Mouse (Mus musculus) left cerebral cortex, postnatal 14 days (tissue): ENCODE results near the gene Glrx. TPM values are rescaled to one million over a fixed set of nuclear protein-coding genes. Genes with fewer than 3 reads are reported as not detected.
"Not testable (repeated sequence)": the region's sequence is repeated elsewhere in the genome, so short reads cannot be mapped to it uniquely, and the experiment has no call there.

ENCODE experiments used
- DNase-seq, 2 experiments: peaks; one replicate each; pipeline ENCODE4 v3.0.0; 2021 to 2022; ENCODE audit warnings: low spot score in 2 of 2, mixed read lengths in 1 of 2
- intact Hi-C: fragments of 180-260 bp; cut with DNase I; formaldehyde crosslinking; loops from one replicate; pipeline ENCODE4 v1.15.1; 2025
- long read RNA-seq, 2 experiments: library from polyadenylated mRNA; stranded (forward); transcript quantifications; one replicate each; pipeline ENCODE4 v2.0.0; 2021
- total RNA-seq, 2 experiments: library from RNA; stranded (reverse); gene quantifications; 2 replicates each; pipeline ENCODE4 v1.2.3; 2021

The Glrx gene
- 10 to 100 TPM; 64.5 to 64.8 TPM for total RNA-seq
- long read RNA-seq, experiment 1, transcript Glrx-201 (3 exons, 1,345 nt), result major isoform, 92 of 99 reads
- long read RNA-seq, experiment 1, partial matches to known transcripts, result 3 of 99 reads
- long read RNA-seq, experiment 1, other reads (novel, unspliced or antisense), result 4 of 99 reads
- long read RNA-seq, experiment 2, transcript Glrx-201 (3 exons, 1,345 nt), result major isoform, 76 of 86 reads
- long read RNA-seq, experiment 2, partial matches to known transcripts, result 4 of 86 reads
- long read RNA-seq, experiment 2, other reads (novel, unspliced or antisense), result 6 of 86 reads

DNA sequence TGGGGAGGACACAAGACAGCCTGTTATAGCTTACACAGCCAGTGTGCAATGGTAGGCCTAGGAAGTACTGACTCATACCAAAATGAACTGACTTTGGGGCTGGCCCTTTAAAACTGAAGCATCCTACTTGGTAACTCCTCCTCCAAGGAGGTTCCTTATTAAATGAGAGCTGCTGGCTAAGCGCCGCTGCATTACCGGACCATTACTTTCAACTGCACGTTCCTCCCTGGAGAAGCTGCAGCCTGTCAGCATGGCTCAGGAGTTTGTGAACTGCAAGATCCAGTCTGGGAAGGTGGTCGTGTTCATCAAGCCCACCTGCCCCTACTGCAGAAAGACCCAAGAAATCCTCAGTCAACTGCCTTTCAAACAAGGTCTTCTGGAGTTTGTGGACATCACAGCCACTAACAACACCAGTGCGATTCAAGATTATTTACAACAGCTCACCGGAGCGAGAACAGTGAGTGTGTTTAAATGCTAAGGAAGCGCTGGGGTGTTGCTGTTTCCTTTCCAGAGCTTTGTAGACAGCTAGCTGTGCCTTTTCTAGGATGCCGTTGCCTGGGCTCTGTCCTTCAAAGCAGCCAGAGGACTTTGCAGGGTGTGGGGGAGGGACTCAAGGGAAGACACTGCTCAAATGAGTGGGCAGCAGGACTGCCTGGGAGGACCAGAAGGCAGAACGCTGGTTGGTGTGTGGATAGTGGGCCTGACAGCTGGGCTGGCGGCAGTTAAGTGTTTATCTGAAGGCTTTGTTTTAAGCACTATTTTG lies at the start of gene Glrx:
Gene Glrx, plus strand, starts transcription at position 150 of the 763 bp plus-strand sequence.
- DNase-seq, result peak; percentile 86 to 87
- intact Hi-C loops, result no loop called here

DNA sequence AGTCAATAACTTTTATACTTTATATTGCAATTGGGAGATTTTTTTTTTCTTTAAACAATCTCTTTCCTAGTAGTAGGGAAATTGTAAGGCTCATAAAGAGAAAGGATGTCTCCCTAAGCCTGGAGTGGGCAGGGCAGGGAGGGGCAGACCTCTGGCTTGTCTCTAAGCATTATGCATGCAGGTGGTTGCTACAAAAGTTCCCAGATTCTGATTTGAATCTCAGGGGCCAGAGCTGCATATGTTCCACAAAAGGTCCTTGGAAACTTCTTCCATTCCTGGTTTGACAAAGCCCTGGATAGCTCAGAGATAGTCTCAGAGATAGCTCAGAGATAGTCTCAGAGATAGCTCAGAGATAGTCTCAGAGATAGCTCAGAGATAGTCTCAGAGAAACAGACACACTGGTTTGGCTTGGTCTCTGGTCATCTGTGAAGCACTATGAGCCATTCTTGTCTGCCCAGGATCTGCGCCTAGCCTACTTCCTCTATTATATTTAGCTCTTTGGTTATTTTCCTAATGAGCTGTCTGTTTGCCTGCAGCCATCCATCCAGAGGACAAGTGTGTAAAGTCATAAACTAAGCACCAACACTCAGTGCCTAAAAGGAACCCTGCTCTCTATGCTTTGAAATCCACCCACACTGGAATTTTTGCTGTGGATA lies 49.0 kb upstream of the Glrx start:
- DNase-seq, result no peak
- intact Hi-C loops, result loop anchor here (10.0 kb wide), 1 partner anchor 1156 kb away; the partner anchor contains the start of gene Erap1

DNA sequence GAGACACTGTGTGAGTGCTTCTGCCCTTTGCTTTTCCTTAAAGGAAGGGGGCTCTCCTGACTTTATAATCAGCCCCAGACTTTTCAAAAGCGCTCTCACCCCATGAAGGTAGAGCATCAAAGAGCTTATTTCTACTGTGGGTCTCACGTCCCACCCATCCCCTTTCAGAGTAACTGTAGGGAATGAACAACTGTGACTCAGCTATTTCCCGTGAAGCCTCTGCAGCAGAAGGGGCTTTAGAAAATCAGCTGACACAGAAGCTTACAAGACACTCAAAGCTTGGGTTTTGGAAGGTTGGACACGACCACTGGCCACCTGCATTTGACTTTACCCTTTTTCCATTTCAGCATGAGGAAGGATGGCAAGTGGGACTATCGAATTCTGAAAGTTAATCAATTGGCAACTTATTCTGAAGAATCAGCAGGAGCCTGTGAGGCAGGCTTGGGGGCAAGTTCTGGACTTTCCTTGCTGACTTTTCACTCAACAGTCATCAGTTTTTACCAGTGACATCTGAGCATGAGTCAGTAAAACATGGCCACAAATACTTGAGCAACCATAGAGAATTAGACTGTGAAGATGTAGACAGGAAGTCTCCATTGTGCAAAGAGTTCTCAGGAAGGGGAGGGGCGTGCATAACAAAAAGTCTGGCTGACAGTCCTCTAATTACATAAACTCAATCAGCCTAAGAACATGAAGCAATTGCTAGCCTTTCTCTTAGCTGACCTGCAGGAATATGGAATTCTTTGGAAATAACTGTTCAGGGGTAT lies 45.6 kb upstream of the Glrx start:
- DNase-seq, result no peak
- intact Hi-C loops, result loop anchor here (10.0 kb wide), 1 partner anchor 1159 kb away; the partner anchor contains the start of gene Erap1

DNA sequence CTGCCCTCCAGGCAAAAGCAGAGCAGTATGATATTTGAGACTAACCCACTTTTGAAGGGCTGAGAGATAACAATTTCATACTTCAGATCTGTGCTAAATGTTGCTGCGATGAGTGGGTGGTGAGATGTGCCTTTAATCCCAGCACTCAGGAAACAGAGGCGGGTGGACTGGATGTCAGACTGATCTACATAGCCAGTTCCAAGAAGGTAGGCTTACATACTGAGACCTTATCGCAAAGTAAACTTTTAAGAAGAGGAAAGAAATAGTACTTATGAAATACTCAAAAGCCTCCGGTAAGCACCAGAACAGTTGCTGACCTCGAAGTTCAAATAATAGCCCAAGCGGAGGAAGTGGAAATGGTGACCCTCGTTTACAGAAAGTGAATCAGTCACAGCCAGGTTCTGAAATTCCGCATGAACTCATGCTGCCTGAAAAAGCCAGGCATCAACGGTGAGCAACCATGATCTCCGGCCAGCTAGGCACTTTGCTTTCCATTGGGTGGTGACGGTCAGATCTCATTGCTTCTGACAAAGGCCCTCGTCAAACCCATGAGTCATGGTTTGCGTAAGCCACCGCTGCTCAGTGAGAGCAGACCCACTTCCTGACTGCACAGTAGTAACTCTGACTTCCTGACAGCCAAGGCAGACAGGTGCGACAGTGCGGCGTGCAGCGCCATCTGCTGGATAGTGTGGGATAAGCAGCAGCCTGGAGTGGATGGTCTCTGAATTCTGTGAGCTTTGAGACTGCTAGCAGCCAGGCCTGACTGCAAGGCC lies 42.1 kb upstream of the Glrx start:
- intact Hi-C loops, result loop anchor here (1.0 to 10.0 kb wide), 5 partner anchors 80 to 1163 kb away; partner anchors contain the start of genes Ell2 and Erap1
- peak; percentile 94 to 97 for DNase-seq

DNA sequence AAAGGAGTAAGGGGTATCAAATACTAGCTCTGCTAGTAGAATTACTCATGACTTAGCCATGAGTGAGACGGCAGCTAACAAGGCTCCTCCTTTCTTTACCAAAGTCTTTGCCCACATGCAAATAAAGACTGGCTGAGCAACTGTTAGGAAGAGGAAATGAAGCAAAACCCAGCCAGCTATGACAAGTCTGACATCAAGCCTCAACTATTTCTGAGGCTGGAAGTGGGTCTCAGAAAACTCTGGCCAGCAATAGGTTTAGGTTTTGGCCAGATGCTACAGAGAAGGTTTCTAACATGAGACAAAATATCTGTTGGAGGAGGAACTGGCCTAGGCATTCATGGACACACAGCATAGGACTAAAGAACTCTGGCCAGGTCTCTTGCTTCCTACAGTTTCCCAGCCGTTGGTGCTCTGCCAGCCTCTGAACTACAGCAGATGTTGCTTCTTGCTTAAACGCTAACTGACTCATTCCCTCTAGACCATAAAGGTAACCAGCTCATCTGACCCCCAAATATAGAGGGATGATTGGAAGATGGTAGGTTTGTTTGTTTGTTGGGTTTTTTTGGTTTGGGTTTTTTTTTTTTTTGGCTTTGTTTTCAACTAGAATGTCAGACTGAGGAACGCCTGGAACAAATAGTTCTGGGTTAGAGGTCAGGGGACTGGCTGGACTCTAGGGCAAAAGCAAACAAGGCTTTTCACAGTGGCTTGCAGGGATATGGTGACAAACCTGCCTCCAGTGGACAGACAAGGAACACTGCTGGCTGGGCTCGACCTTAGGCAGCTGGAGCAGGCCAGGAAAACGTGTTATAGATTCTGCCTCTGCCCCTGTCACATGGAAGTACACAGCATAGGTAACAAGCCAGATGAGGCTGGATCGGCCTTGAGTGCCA lies 41.0 kb upstream of the Glrx start:
- intact Hi-C loops, result loop anchor here (5.0 to 10.0 kb wide), 4 partner anchors 79 to 1164 kb away; partner anchors contain the start of genes Ell2 and Erap1
- no peak for DNase-seq

DNA sequence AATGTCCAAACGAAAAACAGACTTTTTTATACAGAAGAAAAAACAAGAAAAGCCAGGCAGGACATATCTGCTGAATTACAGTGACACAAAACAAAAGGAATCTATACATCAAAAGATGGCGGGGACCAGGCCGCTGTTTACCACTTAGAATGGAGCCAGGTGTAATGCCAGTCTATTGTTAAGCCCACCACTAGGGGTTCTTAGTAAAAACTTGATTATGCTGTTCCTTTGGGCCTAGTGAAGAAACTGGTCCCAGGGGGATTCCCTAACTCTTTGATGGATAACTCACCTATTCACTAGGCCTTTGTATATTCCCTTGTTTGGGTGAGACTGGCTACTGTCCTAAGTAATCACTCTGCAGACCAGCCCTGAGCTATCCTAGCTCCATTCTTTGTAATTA lies 40.2 kb upstream of the Glrx start:
- no peak for DNase-seq
- intact Hi-C loops, result loop anchor here (5.0 to 10.0 kb wide), 4 partner anchors 78 to 1165 kb away; partner anchors contain the start of genes Ell2 and Erap1

DNA sequence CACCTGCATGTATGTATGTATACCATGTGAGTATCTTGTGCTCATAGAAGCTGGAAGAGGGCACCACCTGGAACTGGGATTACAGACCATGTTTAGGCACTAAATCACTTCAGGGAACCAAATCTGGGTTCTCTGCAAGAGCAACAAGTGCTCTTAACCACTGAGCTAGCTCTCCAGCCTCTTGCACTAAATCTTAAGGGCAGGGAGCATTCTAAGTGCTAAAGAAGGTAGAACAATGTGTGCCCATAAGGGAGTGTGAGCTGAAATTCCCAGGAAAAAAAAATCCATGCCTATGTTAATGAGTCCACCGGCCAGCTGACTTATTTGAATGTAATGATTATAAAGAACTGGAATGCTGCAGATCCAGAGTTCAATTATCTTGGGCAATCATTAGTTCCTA lies 31.7 kb upstream of the Glrx start:
- DNase-seq, result no peak
- intact Hi-C loops, result no loop called here

DNA sequence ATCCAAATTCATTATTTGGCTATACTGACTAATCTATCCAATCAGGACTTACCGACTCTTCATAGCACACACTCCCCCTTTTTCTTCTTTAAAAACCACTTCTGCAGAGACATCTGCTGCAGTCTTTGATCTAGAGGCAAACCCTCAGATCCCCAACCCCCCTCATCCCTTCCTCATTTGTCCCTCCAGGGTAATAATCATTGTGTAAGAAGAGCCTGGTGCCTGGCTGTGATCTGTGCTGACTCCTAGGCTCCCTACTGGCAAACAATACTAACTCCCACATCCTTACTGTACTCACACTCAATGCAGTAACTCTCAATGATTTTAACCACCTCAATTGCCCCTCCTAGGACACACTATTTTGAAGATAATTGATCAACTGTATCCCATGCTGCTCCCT lies 29.7 kb upstream of the Glrx start:
- intact Hi-C loops, result no loop called here
- no peak for DNase-seq

DNA sequence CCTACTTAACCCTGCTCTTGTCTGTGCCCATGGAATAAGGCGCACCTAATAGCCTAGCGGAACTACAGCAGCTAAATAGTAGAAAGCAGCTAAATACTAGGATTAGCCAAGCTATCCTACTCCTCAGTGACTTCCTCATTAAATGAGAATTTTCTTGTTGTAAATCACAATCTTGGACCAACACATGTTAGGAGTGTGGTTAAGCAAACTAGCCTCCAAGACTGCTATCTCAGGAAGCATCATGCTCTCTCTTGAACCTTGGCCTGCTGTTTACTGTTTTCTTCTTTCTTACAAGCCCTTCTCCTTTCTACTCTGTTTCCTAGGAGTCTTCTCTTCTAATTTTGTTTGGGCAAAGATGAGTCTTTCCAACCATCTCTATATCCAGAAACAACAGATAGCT lies 22.5 kb upstream of the Glrx start:
- DNase-seq, result no peak
- intact Hi-C loops, result no loop called here

DNA sequence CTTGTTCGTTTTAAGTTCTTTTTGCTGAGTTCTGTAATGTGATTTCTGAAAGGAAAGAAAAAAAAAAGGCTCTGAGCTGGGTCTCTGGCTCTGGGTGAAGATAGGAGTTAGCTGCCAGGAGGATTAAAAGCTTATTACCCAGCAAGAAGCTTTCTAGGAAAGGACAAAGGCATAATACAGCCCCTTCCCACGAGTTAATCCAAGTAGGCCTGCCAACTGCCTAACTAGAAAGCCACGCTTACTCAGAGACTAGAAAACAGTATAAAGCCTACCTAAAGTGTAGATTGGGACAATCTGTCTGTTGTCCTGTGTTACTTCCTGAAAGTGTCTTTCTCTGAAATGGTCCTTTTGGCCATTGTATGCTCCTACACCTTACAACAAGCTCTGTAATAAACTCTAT lies 21.2 kb upstream of the Glrx start:
- intact Hi-C loops, result no loop called here
- no peak for DNase-seq

DNA sequence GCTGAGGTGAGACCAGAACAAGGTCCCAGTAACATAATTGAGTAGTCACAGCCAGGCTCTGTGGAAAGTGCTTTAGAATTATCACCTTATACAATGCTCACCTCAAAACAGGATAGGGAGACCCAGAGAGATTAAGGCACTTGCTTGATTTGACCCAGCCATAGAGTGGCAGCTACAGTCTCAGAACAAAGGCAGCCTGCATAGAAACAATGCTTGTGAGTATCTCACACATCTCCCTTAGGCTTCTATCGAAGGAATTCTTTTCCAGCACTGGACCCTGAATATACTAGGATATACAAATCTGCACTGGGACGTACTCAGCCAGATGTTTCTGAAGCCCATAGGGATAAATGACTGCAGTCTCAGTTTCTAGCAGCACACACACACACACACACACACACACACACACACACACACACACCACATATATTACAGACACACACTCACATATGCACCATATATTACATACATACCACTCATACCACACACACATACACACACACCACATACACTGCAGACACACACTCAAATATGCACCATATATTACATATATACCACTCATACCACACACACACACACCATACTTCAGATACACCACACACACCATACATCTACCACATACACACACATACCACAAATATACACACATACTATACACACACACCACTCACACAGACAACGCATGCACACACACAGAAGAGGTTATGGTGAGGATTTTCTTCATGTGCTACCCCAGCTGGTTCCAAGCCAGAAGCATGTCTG lies 20.5 kb upstream of the Glrx start:
- intact Hi-C loops, result no loop called here
- DNase-seq, result no peak

DNA sequence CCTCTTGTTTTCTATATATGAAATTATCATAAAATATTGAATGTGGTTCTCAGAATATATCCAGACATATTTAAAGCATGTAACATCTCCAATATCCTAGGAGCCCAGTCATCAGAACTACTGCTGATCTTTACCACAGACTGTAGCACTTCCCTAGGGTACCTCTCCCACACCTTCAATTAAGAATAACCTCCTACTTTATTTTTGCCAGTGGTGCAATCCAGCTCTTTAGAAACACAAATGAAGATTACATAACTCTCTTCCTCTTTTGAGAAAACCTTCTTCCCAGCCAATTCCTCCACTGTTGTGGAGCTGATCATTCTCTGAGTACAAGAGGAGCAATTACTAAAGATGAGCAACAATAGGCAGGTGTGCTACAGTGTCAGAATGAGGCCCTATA lies 19.8 kb upstream of the Glrx start:
- intact Hi-C loops, result no loop called here
- no peak for DNase-seq

DNA sequence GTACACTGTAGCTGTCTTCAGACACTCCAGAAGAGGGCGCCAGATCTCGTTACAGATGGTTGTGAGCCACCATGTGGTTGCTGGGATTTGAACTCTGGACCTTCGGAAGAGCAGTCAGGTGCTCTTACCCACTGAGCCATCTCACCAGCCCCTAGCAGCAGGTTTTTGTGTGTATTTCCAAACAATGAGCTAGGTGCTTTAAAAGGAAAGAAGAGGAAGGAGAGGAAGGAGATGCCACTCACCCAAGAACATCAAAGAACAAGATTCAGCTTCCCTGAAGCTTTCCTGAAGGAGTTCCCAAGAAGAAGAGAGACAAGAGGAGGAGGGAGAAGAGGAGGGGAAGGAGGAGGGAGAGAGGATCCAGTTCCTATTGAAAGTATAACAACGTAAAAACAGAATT lies 17.3 kb upstream of the Glrx start:
- intact Hi-C loops, DNase-seq: not testable (repeated sequence)

DNA sequence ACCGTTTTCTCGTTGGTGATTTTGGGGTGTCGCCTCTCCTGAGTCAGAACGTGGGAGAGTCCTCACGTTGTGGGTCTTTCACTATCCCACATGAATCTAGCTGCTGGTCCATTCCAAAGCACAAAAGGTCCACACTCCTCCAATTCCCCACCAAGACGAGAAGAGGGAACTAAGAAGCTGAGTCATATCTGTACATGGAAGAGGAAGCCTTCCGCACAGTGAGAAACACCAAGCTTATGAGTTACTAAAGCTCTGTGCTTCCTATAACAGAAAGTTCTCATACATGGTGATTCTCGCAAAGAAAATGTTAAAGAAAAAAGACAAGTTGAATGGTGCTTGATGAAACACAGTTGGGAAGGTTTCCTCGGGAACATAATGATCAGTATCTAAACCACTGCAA lies 16.5 kb upstream of the Glrx start:
- DNase-seq, result no peak
- intact Hi-C loops, result no loop called here

DNA sequence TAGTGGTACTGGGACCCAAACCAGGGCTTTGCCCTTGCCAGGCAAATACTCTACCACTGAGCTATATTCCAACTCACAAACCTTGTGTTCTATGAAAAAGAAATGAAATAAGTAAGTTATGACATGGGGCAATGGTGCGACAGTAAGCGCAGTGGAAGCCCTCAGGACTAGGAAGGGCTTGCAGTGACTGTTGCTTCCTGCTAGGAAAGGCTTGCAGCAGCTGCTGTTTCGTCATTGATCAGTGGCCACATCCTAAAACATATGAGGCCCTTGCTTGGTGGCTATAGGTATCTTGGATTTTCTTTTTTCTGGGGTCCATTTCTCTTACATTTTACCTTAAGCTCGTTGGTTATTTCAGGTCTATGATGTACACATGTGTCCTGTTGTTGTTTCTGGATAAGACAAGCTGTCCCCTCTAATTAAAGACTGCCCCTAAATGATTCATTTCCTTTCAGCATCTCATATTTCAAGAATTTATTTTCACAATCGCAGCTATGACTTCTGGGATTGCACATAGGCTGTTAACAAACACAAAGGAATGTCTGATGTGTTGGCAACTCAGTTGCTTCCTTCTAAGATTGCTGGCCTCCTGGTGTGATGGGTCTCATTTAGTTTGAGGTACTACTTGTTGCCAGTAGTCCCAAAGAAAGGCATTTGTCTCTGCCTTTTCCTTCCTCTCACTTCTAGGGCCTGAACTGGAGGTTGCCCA lies 14.9 kb upstream of the Glrx start:
- intact Hi-C loops, result no loop called here
- DNase-seq, result no peak

DNA sequence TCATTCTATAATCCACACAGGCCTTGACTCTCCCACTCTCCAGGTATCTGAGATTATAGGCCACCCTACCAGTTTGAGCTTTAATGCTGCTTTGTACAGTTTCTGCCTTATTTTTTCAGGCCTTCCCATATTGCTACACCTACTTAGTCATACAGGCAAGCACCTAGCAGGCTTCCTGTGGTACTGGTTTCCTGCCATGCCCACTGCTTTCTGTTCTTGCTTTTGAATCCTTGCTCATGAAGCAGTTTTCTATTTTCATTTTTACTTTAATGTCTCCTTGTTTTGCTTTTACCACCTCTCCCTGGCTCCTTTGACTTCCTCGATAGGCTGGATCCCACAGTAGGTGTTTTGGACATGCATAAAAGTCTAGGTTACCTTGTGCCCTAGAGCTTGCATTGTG lies 14.3 kb upstream of the Glrx start:
- intact Hi-C loops, result no loop called here
- DNase-seq, result no peak

DNA sequence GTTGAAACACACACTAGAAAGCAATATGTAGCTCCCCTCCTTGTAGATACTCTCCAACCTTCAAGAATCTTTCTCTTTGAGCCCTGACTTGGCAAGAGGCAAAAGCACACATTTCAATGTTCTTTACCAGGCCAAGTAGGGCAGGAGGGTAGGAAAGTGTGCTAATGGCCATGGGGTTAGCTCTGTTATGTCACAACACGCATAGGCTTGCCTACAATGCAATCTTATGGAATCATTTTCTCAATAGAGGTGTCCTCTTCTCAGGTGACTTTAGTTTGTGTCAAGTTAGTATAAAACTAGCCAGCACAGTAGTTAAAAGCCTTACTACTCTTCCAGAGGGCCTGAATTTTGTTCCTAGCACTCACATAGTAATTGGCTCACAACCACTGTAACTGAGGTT lies 9.0 kb upstream of the Glrx start:
- no peak for DNase-seq
- intact Hi-C loops, result no loop called here
